Mouse (Mus musculus) MEL (cell line): ENCODE data around the gene Psmb5.

ENCODE experiments used
- CHD2 ChIP-seq: IDR thresholded peaks from 2 replicates; pipeline ENCODE4 v1.6.1; 2011; ENCODE audit warnings: low read length, improper control_type of control experiment
- POLR2A ChIP-seq, 2 experiments: IDR thresholded peaks; 2 replicates each; pipeline ENCODE4 v1.6.1; 2011 to 2012; ENCODE audit warnings: low read length in 2 of 2, mild to moderate bottlenecking in 2 of 2, control low read depth in 1 of 2, improper control_type of control experiment in 1 of 2, low read depth in 1 of 2, moderate library complexity in 1 of 2; ENCODE audit not compliant: control insufficient read depth in 1 of 2, insufficient read depth in 1 of 2, poor library complexity in 1 of 2

DNA sequence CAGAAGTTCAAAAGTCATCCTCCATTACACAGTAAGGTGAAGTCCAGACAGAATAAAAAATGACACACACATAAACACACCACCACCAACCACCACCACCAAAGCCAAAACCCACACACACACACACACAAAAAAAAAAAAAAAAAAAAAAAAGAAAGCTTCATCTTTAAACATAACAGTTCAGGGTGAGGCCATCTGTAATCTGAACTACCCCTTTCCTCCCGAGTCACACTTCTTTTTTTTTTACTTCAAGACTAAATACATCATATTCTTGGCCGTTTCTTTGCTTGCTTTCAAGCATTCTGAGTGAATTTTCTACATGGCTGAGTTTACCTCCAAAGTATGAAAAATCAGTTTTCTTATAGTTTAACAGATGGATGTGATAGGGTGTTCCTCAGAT, 16.2 kb downstream of the Psmb5 start:
- TF ChIP-seq POLR2A (IDR thresholded peaks at IDR 0.05; ENCODE audit: control insufficient read depth in 1 of 2, insufficient read depth in 1 of 2, low read depth in 1 of 2, low read length in 2 of 2, poor library complexity in 1 of 2): no peak
- no peak for TF ChIP-seq CHD2
